Mouse (Mus musculus): ENCODE results near the gene Gm14214. TPM values are rescaled to one million over a fixed set of nuclear protein-coding genes. Genes with fewer than 3 reads are reported as not detected.

Gene Gm14214
- polyA plus RNA-seq, 2 experiments = not detected

- no peaks in the 10 kb centered on the region for H3K27me3 ChIP-seq (ENCODE audit: control insufficient read depth, insufficient read depth, low read length)
- no peak overlapping the region for H3K4me3 ChIP-seq (replicated peaks; ENCODE audit: low read length)
- DNase-seq (ENCODE audit: low spot score) (no peak), ATAC-seq (ENCODE audit: low FRiP score, low read depth) (no peak)
- 77% methylated on average over 11 of the region's 11 CpGs for WGBS
- no peak for TF ChIP-seq POLR2A (IDR thresholded peaks at IDR 0.05; ENCODE audit: borderline replicate concordance, extremely low read depth, insufficient read depth, insufficient read length)
- no peak overlapping the region for H3K9ac ChIP-seq (ENCODE audit: low read depth, low read length, severe bottlenecking)
- H3K9me3 ChIP-seq (ENCODE audit: control insufficient read depth, low read length) = no peaks in the 10 kb centered on the region
- peaks cover 10% of the 10 kb centered on the region; the same call in 1 of the 2 replicates for H3K4me1 ChIP-seq (ENCODE audit: control insufficient read depth, insufficient read depth, low read length)
- H3K27ac ChIP-seq (replicated peaks; ENCODE audit: low read depth, low read length) = no peak overlapping the region
- H3K4me2 ChIP-seq (replicated peaks; ENCODE audit: low read depth, low read length, severe bottlenecking) = no peak overlapping the region
- no peaks in the 10 kb centered on the region for H3K36me3 ChIP-seq (ENCODE audit: control insufficient read depth, insufficient read depth, low read length)
These were observed 16.9 kb upstream of the Gm14214 start for GRCm38 (mm10) chr2:154786776-154787175.

GRCm38 (mm10) chr2:154786187-154786586 is 16.4 kb upstream of the Gm14214 start:
- Histone ChIP-seq H3K27ac (replicated peaks; ENCODE audit: low read depth, low read length) (no peak overlapping the region), H3K4me1 (ENCODE audit: control insufficient read depth, insufficient read depth, low read length) (peaks cover 10% of the 10 kb centered on the region; the same call in 1 of the 2 replicates), H3K4me2 (replicated peaks; ENCODE audit: low read depth, low read length, severe bottlenecking) (no peak overlapping the region), H3K27me3 (ENCODE audit: control insufficient read depth, insufficient read depth, low read length) (no peaks in the 10 kb centered on the region), H3K9me3 (ENCODE audit: control insufficient read depth, low read length) (no peaks in the 10 kb centered on the region), H3K4me3 (replicated peaks; ENCODE audit: low read length) (no peak overlapping the region), H3K36me3 (ENCODE audit: control insufficient read depth, insufficient read depth, low read length) (no peaks in the 10 kb centered on the region), H3K9ac (ENCODE audit: low read depth, low read length, severe bottlenecking) (no peak overlapping the region)
- no peak for TF ChIP-seq POLR2A (IDR thresholded peaks at IDR 0.05; ENCODE audit: borderline replicate concordance, extremely low read depth, insufficient read depth, insufficient read length)
- DNase-seq (ENCODE audit: low spot score) (no peak), ATAC-seq (ENCODE audit: low FRiP score, low read depth) (no peak)
- WGBS = 42% methylated on average over 3 of the region's 3 CpGs

GRCm38 (mm10) chr2:154785284-154785683 is 15.5 kb upstream of the Gm14214 start:
- no peak overlapping the region for H3K9ac ChIP-seq (ENCODE audit: low read depth, low read length, severe bottlenecking)
- no peaks in the 10 kb centered on the region for H3K36me3 ChIP-seq (ENCODE audit: control insufficient read depth, insufficient read depth, low read length)
- peaks cover 10% of the 10 kb centered on the region; the same call in 1 of the 2 replicates for H3K4me1 ChIP-seq (ENCODE audit: control insufficient read depth, insufficient read depth, low read length)
- TF ChIP-seq POLR2A (IDR thresholded peaks at IDR 0.05; ENCODE audit: borderline replicate concordance, extremely low read depth, insufficient read depth, insufficient read length) = no peak
- no peak overlapping the region for H3K4me3 ChIP-seq (replicated peaks; ENCODE audit: low read length)
- ATAC-seq (ENCODE audit: low FRiP score, low read depth) = no peak
- no peak overlapping the region for H3K27ac ChIP-seq (replicated peaks; ENCODE audit: low read depth, low read length)
- H3K9me3 ChIP-seq (ENCODE audit: control insufficient read depth, low read length) = no peaks in the 10 kb centered on the region
- H3K27me3 ChIP-seq (ENCODE audit: control insufficient read depth, insufficient read depth, low read length) = no peaks in the 10 kb centered on the region
- H3K4me2 ChIP-seq (replicated peaks; ENCODE audit: low read depth, low read length, severe bottlenecking) = no peak overlapping the region
- 81% methylated on average over 3 of the region's 3 CpGs for WGBS
- no peak for DNase-seq (ENCODE audit: low spot score)

- Histone ChIP-seq H3K9ac (ENCODE audit: low read depth, low read length, severe bottlenecking) (no peak overlapping the region), H3K4me2 (replicated peaks; ENCODE audit: low read depth, low read length, severe bottlenecking) (no peak overlapping the region), H3K9me3 (ENCODE audit: control insufficient read depth, low read length) (no peaks in the 10 kb centered on the region), H3K4me3 (replicated peaks; ENCODE audit: low read length) (no peak overlapping the region), H3K27me3 (ENCODE audit: control insufficient read depth, insufficient read depth, low read length) (no peaks in the 10 kb centered on the region), H3K4me1 (ENCODE audit: control insufficient read depth, insufficient read depth, low read length) (0 out of 2 replicates have a peak, but pooled peaks cover 5% of the 10 kb centered on the region), H3K36me3 (ENCODE audit: control insufficient read depth, insufficient read depth, low read length) (no peaks in the 10 kb centered on the region), H3K27ac (replicated peaks; ENCODE audit: low read depth, low read length) (no peak overlapping the region)
- WGBS = 69% methylated on average over 16 of the region's 17 CpGs
- TF ChIP-seq POLR2A (IDR thresholded peaks at IDR 0.05; ENCODE audit: borderline replicate concordance, extremely low read depth, insufficient read depth, insufficient read length) = no peak
- DNase-seq (ENCODE audit: low spot score) = no peak
- no peak for ATAC-seq (ENCODE audit: low FRiP score, low read depth)
These were observed 13.2 kb upstream of the Gm14214 start for GRCm38 (mm10) chr2:154782856-154783650.

- no peak for ATAC-seq (ENCODE audit: low FRiP score, low read depth)
- Histone ChIP-seq H3K9ac (ENCODE audit: low read depth, low read length, severe bottlenecking) (no peak overlapping the region), H3K4me3 (replicated peaks; ENCODE audit: low read length) (no peak overlapping the region), H3K9me3 (ENCODE audit: control insufficient read depth, low read length) (no peaks in the 10 kb centered on the region), H3K4me2 (replicated peaks; ENCODE audit: low read depth, low read length, severe bottlenecking) (no peak overlapping the region), H3K36me3 (ENCODE audit: control insufficient read depth, insufficient read depth, low read length) (no peaks in the 10 kb centered on the region), H3K27ac (replicated peaks; ENCODE audit: low read depth, low read length) (no peak overlapping the region), H3K27me3 (ENCODE audit: control insufficient read depth, insufficient read depth, low read length) (no peaks in the 10 kb centered on the region), H3K4me1 (ENCODE audit: control insufficient read depth, insufficient read depth, low read length) (0 out of 2 replicates have a peak, but pooled peaks cover 5% of the 10 kb centered on the region)
- 49% methylated on average over 4 of the region's 4 CpGs for WGBS
- no peak for DNase-seq (ENCODE audit: low spot score)
- TF ChIP-seq POLR2A (IDR thresholded peaks at IDR 0.05; ENCODE audit: borderline replicate concordance, extremely low read depth, insufficient read depth, insufficient read length) = no peak
These were observed 12.5 kb upstream of the Gm14214 start for GRCm38 (mm10) chr2:154782361-154782760.

All from limb, embryonic 14.5 days (tissue).